Mouse (Mus musculus): ENCODE results near the gene Slc34a2.

Gene Slc34a2

DNA sequence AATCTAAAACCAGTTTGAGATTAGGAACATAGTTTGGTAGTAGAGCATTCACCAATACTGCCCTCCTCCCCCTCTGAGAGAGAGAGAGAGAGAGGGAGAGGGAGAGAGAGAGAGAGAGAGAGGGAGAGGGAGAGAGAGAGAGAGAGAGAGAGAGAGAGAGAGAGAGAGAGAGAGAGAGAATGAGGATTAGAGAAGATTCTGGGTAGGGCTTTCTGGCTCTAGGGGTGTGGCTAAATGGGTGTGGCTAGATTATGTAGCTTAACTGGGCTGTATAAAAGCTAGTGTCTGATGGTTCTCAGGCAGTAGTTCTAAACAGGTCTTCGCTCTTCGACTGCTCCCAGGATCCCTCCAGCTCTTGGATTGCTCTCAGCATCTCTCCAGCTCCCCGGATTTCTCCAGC is at the start of gene Slc34a2:
TSS of gene Slc34a2 (plus strand) at position 301 of the 400 bp plus-strand sequence.
- in situ Hi-C loops (cut with MboI; ENCODE audit: unreplicated experiment in 2 of 2): no loop called here

DNA sequence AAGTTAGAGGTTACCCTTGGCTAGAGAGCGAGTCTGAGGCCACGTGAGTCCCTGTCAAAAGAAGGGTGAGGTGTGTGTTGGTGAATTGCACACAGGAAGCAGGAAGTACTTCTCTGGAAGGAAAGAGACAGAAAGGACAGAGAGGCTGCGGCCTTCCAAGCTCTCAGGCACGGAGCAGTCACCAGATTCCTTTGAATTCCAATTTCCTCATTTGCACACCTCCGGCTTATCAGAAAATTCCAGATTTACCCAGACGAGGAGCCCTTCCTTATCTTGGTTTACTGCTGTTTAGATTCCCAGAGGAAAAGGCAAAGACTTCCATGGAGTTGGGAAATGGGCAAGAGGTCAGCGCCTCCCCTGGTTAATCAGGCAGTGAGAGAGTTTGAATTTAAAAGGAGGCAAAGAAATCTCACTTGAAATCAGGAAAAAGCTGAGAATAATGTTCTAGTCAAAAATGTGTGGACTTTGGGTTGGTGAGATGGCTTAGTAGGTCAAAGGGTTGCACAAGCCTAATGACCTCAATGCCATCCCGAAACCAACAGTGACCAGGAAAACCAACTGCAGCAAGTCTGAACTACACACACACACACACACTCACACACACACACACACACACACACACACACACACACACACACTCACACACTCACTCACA is 47.1 kb upstream of the Slc34a2 start:
- in situ Hi-C loops (cut with MboI; ENCODE audit: unreplicated experiment in 2 of 2): no loop called here

DNA sequence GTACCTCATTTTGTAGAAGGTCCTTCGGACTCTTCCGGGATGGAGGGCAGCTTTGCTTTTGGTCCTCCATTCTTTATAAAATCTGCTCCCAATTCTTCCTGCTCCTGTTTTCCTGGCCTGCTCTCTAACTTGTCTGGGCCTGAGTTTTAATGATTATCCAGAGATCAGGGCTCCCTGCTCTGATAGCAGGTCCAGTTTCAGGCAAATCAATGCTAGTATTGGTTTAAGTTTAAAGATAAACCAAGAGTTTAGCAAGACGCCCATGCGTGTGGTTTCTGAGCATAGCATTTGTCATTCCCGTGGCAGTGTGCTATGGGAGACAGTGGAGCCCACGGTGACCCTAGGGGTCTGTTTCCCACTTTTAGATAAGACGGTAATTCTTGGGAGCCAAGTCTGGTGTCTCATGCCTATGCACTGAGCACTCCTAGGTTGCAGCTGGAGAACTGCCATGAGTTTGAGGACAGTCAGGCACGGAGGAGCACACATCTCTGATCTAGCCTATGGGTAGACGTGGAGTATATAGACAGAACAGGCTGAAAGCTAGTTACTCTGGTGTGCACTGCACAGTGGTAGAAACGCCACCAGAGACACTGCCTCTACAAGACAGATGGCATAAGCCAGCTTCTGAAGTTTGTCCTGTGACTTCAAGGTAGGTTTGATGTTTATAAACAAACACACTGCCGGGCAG is 45.5 kb upstream of the Slc34a2 start:
- in situ Hi-C loops (cut with MboI; ENCODE audit: unreplicated experiment in 2 of 2): no loop called here

DNA sequence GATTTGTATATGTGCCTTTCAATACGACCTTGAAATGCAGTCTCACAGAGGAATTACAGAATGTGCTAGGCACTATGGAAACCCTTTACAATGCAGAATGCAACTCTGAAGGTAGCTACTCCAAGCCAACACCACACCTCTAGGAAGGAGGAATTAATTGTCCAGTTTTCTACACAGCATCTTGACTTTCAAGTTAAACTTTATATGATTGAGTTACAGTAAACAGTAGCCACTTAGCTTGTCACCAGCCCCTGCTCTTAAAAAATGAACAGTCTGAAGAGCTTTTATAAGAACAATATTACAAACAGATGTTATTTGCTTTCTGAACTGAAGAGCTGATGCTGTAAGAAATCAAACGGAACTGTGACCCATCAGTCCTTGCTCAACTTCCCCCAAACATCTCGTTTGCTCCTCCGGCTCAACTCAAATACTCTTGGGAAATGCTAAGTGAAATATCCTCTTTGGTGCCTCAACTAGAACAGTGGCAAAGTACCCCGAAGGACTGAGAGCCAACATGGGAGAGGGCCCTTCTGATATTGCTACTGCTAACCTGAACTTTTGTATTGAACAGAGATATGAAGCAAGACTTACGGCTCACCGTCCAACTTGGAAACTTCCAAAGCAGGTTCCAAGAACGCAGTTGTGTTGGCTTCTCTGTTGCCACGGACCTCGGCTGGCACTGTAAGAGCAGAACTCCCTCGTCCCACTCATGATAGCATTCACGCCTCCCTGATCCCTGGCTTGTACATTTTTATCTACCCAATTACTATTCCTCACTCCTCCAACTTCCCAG is 44.2 kb upstream of the Slc34a2 start:
- in situ Hi-C loops (cut with MboI; ENCODE audit: unreplicated experiment in 2 of 2): no loop called here

DNA sequence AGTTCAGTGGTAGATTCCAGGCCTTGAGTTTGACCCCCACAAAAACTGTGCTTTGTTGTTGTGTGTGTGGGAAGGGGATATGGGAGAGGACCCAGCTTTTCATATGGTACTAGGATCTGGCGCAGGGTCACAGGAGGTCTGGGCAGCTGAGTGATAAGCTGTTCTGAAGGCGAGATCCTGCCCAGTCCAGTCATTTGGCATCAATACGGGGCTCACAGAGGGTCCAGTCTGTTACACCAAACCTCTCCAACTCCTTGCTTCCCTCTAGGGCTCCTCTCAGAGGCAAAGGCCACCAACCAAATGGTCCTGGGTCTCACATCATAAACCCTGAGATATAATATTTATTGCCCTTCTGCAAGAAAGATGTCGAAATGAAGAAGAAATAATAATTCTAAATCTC is 42.4 kb upstream of the Slc34a2 start:
- in situ Hi-C loops (cut with MboI; ENCODE audit: unreplicated experiment in 2 of 2): no loop called here

DNA sequence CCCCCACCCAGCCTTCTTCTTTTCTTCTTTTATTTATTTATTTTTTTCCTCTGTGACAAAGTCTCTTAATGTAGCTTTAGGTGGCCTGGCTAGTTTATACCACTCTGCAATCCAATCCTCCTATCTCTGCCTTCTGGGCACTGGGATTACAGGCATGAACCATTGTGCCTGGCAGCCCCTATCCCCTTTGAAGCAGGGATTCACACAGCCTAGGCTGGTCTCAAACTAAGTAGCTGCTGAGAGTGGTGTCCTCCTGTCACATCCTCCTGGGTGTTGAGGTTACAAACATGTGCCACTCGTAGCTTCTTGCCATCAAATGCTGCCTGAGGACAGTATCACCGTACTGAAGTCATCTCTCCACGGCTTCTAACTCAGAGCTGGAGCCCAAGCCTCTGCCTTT is 41.7 kb upstream of the Slc34a2 start:
- in situ Hi-C loops (cut with MboI; ENCODE audit: unreplicated experiment in 2 of 2): no loop called here

DNA sequence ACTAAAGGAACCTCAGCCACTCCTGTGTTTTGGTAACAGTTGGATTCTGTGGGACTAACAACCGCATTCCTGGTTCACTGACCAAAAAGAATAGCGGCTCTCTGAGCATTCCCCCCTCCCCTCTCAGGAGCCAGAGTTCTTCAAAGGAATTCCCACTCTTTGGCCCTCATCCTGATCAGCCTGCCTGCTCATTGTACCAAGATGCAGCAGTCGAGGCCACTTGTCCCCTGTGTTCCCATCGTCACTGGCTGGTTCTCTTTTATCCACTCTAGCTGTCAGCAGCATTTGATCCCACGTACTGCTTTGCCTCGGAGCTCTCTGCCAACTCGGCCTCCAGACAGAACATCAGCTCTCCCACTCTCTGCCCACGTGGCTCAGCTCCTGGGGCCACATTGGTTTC is 41.3 kb upstream of the Slc34a2 start:
- in situ Hi-C loops (cut with MboI; ENCODE audit: unreplicated experiment in 2 of 2): no loop called here

DNA sequence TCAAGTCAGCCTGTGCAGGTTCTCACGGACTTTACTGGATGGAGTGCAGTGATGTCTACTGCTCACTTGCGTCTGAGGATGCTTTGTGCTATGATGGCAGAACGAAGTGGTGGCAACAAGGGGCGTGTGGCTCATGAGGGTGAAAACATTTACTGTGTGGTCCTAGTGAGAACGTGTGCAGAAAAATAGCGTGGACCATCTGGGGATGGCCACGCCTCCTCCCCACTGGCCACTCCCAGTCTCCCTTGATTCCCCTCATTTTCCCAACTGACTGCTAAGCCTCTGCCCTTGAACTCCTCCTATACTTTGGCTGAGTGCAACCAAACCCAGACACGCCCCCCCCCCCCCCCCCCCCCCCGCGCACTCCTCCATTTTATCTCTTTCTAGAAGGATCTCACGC is 40.8 kb upstream of the Slc34a2 start:
- in situ Hi-C loops (cut with MboI; ENCODE audit: unreplicated experiment in 2 of 2): no loop called here

DNA sequence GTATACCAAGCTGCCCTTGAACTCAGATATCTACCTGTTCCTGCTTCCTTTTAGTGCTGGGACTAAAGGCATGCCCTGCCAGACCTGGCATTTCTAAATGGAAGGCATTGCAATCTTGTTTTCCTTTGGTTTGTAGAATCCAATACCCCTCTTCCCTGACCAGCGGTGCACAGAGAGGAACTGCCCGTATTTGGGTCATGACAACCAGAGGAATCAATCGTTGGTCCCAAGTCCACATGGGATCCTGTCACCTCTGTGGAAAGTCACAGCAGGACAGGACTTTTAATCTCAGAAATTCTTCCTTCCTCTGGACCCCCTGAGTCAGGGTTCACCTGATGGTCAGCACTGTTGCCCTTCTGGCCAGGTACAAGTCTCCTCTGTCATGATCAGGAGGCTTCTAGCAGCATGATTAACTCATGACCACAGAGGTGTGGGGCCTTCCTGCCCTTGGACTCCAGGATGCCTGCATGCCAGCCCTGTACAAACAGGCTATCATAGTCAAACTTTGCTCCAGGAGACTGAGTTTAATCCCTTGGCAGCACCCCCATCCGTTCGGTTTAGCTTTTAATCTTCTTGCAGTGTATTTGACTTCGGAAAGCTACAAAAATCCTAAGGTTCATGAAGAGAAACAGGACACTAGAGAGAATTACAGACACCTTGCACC is 39.7 kb upstream of the Slc34a2 start:
- in situ Hi-C loops (cut with MboI; ENCODE audit: unreplicated experiment in 2 of 2): no loop called here

DNA sequence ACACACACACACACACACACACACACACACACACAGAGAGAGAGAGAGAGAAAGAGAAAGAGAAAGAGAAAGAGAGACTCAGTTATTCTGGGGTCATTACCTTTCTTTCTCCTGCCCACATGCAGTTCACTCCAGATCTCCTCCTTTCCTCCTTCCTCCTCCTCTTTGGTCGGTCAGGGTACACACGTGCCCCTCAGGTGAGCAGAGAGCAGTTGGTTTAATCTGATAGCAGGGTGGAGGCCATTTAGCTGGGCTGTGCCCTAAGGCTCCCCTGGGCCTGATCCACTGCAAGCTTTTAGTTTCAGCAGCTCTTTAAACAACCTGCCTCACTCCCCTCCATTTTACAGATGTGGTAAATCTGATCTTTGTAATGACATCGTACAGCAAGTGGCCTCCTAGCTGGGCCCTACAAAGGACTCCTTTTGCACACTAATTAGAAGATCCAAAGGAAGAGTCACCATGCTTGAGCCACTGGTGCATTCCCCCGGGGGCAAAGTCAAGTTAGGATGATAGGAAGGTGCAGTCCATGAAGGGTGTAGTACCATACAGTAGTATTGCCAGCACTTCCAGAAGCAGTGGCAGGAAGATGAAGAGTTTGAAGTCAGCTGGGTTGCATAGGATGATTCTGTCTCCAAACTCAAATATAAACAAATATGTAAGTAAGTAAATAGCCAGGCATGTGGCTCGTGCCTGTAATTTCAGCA is 37.6 kb upstream of the Slc34a2 start:
- in situ Hi-C loops (cut with MboI; ENCODE audit: unreplicated experiment in 2 of 2): no loop called here

DNA sequence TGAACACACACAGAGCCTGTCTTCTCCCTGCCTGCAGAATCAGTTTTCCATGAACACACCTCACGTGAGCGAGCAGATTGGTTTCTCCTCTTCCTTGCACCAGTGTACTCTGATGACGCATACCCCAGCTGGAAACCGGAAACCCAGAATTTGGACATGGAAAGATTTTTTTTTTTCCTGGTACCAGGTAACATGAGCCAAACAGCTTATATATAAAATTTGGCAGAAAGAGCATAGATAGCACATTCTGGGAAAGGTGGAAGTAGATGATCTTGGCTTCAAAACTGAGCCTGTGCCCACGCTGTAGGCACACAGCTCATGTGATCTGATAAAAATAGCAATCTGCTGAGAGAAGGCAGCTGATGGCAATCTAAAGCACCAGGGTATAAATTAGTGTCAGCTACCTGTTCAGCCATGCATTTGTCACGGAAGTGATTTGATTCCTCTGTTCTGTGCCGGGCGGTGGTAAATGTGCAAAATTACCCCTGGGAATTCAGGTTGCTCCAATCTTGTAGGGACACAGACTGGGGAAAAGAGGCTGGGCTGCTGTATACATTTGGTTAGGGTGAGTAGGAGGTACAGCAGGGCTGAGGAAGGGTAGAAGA is 35.2 kb upstream of the Slc34a2 start:
- in situ Hi-C loops (cut with MboI; ENCODE audit: unreplicated experiment in 2 of 2): no loop called here

DNA sequence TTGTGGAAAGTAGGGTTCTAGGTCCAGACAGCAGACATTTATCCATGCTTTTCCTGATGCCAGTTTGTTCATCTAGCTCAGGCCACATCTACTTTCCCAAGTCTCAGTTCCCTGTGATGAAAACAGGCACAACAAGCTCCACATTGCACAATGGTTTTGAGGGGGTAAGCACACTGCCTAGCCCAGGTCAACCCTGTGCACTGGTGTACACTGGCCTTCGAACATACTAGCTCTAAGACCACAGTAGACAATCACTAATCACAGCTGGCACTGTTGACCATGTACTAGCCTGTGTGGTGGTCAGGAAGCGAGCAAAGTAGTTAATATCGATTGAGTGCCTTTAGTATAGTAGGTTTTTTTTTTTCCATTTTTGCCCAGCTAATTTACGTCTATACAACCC is 34.4 kb upstream of the Slc34a2 start:
- in situ Hi-C loops (cut with MboI; ENCODE audit: unreplicated experiment in 2 of 2): no loop called here

DNA sequence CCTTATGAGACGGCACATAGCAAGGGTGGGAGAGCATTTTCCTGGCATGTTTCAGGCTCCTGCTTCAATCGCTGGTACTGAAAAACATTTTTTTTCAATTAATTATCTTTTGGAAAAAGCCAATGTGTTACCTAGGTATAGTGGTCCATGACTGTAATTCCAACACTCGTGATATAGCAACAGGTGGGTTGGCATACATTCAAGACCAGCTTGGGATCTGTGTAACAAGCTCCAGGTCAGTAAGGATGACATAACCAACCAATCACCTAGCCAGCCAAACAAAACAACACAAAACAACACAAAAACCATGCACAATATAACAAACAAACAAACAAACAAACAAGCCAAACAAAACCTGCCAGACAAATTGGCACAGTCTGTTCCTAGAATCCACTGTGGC is 33.9 kb upstream of the Slc34a2 start:
- in situ Hi-C loops (cut with MboI; ENCODE audit: unreplicated experiment in 2 of 2): no loop called here

DNA sequence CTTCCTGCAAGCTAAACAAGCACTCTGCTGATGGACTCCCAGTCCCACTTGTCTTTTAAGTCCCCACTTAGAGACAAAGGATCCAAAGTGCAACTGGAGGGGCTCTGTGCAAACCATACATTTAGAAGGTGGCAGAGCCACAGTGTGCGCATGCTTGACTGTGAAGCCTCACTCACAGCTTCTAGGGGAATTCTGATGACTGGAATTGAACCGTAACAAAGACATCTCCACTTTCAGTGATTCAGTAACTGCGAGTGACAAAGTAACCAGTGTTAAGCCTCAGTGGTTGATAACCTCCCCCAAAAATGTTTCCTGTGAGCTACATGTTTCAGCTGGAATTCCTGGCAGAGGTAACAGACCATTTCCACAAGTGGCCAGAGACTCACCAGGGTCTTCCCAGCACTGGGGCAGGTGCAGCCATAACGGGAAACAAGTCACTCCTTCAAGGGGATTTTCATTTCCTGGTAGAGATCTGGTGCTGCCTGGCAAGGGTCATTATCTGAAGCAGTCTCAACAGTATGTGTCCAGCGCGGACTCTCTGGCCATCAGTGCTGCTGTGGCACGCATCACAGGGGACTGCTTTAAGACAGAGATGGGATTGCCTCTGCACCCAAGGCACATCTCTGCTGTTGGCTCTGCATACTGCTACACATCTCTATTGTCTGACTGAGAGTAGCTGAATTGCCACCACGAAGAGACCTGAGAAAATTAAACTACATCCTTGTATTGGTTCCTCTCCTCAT is 28.7 kb upstream of the Slc34a2 start:
- in situ Hi-C loops (cut with MboI; ENCODE audit: unreplicated experiment in 2 of 2): no loop called here

DNA sequence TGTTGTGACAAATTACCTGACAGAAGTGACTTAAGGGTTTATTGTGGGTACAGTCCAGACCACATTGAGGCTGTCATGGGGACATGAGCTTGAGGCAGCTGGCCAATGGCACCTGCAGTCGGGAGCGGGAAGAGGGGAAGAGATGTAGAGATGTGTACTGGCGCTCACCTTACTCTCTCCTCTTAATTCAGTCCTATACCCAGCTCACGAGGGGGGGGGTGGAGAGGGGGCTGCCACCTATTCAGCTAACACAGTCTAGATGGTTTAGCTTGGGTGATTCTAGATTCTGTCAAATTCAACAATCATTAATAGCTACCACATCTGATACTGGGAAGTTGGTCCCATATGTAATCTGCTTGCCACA is 28.1 kb upstream of the Slc34a2 start:
- in situ Hi-C loops (cut with MboI; ENCODE audit: unreplicated experiment in 2 of 2): no loop called here

DNA sequence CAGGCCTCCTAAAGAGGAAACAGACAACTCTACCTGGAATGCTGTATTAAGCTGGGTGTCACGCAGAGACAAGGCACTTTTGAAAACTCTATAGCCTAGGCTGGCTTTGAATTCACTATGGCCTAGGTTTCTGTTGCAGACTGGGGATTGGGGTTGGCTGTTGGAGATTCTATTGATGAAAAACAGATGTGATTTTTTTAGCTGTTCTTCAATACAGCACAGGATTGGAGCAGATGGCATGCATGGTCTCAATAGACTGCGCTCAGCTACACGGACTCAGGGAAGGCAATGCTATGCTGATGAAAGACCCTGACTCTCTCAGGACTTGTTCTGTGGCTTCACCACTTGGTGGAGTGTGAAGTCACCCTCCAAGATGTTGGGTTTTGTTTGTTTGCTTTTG is 26.6 kb upstream of the Slc34a2 start:
- in situ Hi-C loops (cut with MboI; ENCODE audit: unreplicated experiment in 2 of 2): no loop called here

DNA sequence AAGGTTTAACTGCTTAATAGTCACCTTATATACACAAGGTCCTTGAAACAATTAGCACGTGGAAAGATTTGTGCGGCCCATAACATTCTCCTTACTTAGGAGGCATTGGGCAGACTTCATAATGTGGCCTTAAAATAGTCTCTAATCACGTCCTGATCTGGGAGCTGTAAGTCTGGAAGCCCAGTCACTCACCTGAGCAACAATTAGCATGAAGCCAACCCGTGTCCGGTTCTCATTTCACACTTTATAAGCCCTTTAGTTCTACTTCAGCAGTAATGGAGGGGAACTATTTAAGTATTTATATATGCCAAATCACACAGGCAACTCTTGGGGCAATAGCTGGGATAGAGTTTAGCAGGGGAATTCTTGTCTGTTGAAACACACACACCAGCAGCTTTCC is 21.3 kb upstream of the Slc34a2 start:
- in situ Hi-C loops (cut with MboI; ENCODE audit: unreplicated experiment in 2 of 2): no loop called here

DNA sequence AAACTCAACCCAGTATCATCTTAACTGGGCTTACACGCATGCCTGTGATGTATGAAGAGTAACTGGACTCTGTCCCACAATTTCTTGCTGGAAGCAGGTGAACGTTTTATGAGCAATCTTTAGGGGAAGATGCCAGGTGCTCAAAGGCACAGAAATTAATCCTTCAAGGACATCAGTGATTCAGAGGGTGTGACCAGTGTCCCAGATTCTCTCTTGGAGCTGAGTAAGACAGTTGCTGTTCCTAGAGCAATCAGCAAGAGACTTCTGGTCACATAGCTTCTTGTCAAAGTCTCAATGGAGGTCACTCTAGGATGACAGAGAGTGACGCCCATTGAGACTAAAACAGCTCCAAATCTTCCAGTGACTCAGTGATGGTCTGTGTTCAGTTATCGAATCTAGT is 19.6 kb upstream of the Slc34a2 start:
- in situ Hi-C loops (cut with MboI; ENCODE audit: unreplicated experiment in 2 of 2): no loop called here

DNA sequence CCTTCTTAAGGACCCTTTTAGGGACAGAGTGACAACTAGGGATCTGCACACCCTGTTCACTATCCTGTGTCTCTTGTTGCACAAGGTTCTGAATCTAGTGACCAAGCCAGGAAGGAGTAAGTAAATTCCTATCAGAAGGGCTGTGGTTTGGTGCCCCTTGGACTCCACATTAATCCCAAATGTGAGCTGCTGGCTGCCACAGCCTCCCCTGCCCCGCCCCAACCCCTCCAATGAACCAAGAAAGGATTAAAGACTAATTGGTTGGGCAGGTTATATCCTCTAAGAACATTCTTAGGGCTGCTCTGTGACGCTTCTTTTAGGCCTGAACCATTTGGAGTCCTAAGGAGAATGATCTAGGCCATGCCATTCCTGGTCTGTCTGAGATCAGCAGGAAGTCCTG is 14.4 kb upstream of the Slc34a2 start:
- in situ Hi-C loops (cut with MboI; ENCODE audit: unreplicated experiment in 2 of 2): no loop called here

DNA sequence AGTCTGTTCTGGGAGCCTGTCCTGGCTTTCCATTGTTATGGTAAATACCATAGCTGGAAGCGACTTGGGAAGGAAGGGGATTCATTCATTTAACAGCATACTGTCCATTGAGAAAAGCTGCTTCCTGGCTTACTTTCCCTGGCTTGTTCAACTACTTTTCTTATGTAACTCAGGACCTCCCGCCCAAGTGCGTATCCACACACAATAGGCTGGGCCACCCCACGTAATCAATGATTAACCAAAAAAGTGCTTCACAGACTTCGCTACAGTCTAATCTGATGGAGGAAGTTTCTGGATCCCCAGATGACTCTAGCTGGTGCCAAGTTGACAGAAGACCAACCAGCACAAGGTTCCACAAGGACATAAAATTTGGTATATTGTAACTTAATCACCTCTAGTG is 14.0 kb upstream of the Slc34a2 start:
- in situ Hi-C loops (cut with MboI; ENCODE audit: unreplicated experiment in 2 of 2): no loop called here
